Mouse (Mus musculus) adrenal gland, postnatal 36 days (tissue): ENCODE measurements around the gene Gm7534. TPM values are rescaled to one million over a fixed set of nuclear protein-coding genes. Genes with fewer than 3 reads are reported as not detected.
"Not testable (repeated sequence)": the region's sequence is repeated elsewhere in the genome, so short reads cannot be mapped to it uniquely, and the experiment has no call there.

ENCODE experiments used
- DNase-seq, 2 experiments: peaks; one replicate each; pipeline ENCODE4 v3.0.0; 2021; ENCODE audit warnings: mixed read lengths in 1 of 2
- total RNA-seq, 2 experiments: library from RNA; stranded (reverse); gene quantifications; 2 replicates each; pipeline ENCODE4 v1.2.3; 2021

Gene Gm7534
- total RNA-seq, 2 experiments from 2014 or later = not detected

GRCm38 (mm10) chr4:134203340-134203896 is 614 bp upstream of the Gm7534 start:
- DNase-seq = no peak

DNA sequence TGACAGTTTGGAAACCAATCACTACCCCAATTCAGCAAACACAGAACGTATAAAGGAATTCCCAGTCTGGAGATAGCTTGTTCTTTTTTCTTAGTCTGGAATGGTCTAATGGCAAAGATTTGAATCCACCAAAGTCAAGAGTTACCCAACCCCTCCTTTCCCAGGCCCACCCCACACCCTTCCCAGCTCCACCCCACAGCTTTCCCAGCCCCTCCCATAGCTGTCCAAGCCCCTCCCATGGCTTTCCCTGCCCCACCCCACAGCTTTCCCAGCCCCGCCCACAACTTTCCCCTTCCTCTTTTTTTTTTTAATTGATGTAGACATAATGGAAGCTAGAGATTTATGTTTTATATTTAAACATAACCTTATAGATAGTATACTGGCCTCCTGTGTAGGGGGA is 3.4 kb downstream of the Gm7534 start:
- DNase-seq = no peak

GRCm38 (mm10) chr4:134186268-134186667 is 16.5 kb downstream of the Gm7534 start:
- DNase-seq = no peak

GRCm38 (mm10) chr4:134185569-134185968 is 17.2 kb downstream of the Gm7534 start:
- DNase-seq = no peak

GRCm38 (mm10) chr4:134183711-134184110 is 19.1 kb downstream of the Gm7534 start:
- no peak for DNase-seq

GRCm38 (mm10) chr4:134181825-134182224 is 21.0 kb downstream of the Gm7534 start:
- no peak for DNase-seq

- no peak for DNase-seq
Measured at GRCm38 (mm10) chr4:134181112-134181511, 21.7 kb downstream of the Gm7534 start.

- DNase-seq = peak in 1 of 2 experiments; percentile 68
Measured at GRCm38 (mm10) chr4:134172391-134172790, 30.4 kb downstream of the Gm7534 start.

GRCm38 (mm10) chr4:134166906-134167305 is 35.9 kb downstream of the Gm7534 start:
- DNase-seq = no peak

- no peak for DNase-seq
Measured at GRCm38 (mm10) chr4:134165548-134166465, 37.0 kb downstream of the Gm7534 start.

GRCm38 (mm10) chr4:134165024-134165423 is 37.8 kb downstream of the Gm7534 start:
- peak in 1 of 2 experiments; percentile 19 for DNase-seq

GRCm38 (mm10) chr4:134164591-134164990 is 38.2 kb downstream of the Gm7534 start:
- DNase-seq = no peak

DNA sequence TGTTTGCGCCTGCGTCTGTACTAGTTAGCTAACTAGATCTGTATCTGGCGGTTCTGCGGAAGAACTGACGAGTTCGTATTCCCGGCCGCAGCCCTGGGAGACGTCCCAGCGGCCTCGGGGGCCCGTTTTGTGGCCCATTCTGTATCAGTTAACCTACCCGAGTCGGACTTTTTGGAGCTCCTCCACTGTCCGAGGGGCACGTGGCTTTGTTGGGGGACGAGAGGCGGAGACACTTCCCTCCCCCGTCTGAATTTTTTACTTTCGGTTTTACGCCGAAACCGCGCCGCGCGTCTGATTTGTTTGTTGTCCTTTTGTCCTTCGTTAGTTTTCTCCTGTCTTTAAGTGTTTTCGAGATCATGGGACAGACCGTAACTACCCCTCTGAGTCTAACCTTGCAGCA is 42.7 kb downstream of the Gm7534 start:
- peak; percentile 58 to 61 for DNase-seq

- no peak for DNase-seq
Measured at GRCm38 (mm10) chr4:134158774-134159173, 44.0 kb downstream of the Gm7534 start.

GRCm38 (mm10) chr4:134157558-134157957 is 45.2 kb downstream of the Gm7534 start:
- no peak for DNase-seq

- peak; percentile 36 to 60 for DNase-seq
Measured at GRCm38 (mm10) chr4:134156744-134157143, 46.1 kb downstream of the Gm7534 start.

DNA sequence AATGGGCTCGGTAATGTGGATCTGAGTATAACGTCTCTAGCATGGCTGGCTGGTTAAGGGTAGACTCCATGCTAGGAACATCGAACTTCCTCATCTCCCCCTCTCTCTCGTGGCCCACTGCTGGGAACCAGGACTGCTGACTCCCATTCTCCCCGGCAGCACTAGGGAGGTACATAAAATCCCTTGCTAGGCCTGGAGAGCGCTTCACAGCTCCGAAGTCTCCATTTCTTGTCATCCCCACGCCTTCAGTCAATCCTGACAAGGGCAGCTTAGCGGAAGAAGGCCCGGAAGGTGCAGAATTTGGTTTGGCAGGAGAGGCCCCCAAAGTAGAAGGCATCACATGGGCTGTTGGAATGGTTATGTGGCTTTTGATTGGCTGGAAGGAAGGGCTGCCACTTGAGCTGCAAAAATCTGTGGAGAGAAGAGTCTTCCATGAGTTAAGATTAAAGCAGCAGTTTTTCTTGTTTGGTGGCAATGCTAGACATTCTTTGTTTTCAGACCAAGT is 46.8 kb downstream of the Gm7534 start:
- DNase-seq = no peak

DNA sequence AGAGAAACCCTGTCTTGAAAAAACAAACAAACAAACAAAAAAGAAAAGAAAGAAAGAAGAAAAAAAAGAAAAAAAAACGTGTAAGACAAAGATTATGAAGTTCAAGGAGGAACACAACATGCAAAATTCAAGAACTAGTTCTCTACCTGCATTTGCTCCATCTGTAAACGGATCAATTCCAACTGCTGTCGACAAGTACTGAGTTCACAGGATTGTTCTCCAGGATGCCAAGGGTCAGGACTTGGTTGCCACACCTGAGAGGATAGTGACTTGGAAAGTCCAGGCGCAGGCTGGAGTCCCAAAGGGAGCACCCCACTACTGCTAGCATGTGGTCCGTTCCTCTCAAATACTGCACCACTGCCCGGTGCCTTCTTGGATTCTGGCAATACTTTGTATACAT is 47.3 kb downstream of the Gm7534 start:
- no peak for DNase-seq

- DNase-seq = peak; percentile 38 to 44
Measured at GRCm38 (mm10) chr4:134154354-134154753, 48.5 kb downstream of the Gm7534 start.

- DNase-seq = no peak
Measured at GRCm38 (mm10) chr4:134153656-134154055, 49.1 kb downstream of the Gm7534 start.

DNA sequence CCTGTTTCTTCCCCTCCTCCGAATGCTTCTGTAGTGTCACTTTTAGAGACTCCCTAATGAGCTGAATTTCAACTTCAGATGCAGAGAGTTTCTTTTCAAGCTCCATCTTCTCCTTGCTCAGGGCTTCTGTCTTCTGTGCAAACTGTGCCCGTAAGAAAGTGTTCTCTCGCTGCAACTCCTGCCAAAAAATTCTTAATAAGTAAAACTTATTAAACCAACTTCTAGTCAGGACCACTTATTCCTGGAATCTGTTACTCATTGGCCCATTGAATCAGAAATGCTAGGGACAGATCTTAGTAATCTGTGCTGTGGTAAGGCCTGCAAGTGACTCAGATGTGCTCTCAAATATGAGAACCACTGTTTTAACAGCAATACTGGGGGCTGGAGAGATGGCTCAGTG is 50.7 kb downstream of the Gm7534 start:
- no peak for DNase-seq

- no peak for DNase-seq
Measured at GRCm38 (mm10) chr4:134149389-134149788, 53.4 kb downstream of the Gm7534 start.

DNA sequence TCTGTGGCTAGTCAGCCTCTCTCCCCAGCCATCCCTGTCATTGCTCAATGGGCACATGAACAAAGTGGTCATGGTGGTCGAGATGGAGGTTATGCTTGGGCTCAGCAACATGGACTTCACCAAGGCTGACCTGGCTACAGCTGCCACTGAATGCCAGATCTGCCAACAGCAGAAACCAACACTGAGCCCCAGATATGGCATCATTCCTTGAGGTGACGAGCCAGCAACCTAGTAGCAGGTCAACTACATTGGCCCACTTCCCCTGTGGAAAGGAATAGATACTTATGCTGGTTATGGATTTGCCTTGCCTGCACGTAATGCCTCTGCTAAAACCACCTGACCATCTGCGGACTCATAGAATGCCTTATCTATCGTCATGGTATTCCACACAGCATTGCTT is 58.5 kb downstream of the Gm7534 start:
- not testable (repeated sequence) for DNase-seq
